Mouse (Mus musculus): ENCODE results near the gene Btf3l4. TPM values are rescaled to one million over a fixed set of nuclear protein-coding genes. Genes with fewer than 3 reads are reported as not detected.

Gene Btf3l4
- polyA plus RNA-seq, 1 experiment from 2014 or later: 147 TPM

- Histone ChIP-seq H3K4me3 (ENCODE audit: low read length) (no peak overlapping the region), H3K27me3 (ENCODE audit: control insufficient read depth, insufficient read depth, low read depth, low read length) (no peaks in the 10 kb centered on the region), H3K9me3 (ENCODE audit: control insufficient read depth, low read length) (no peaks in the 10 kb centered on the region), H3K4me2 (ENCODE audit: low read depth, low read length) (no peak overlapping the region), H3K27ac (ENCODE audit: low read length) (no peak overlapping the region), H3K4me1 (replicated peaks; ENCODE audit: control insufficient read depth, insufficient read depth, low read length) (no peaks in the 10 kb centered on the region), H3K36me3 (ENCODE audit: control insufficient read depth, insufficient read depth, low read length) (no peaks in the 10 kb centered on the region), H3K9ac (ENCODE audit: low read length) (no peak overlapping the region)
- no peak for ATAC-seq (ENCODE audit: low read depth)
- WGBS: 76% methylated on average over 1 of the region's 1 CpGs
Measured at GRCm38 (mm10) chr4:108790507-108790906, 42.9 kb downstream of the Btf3l4 start.

DNA sequence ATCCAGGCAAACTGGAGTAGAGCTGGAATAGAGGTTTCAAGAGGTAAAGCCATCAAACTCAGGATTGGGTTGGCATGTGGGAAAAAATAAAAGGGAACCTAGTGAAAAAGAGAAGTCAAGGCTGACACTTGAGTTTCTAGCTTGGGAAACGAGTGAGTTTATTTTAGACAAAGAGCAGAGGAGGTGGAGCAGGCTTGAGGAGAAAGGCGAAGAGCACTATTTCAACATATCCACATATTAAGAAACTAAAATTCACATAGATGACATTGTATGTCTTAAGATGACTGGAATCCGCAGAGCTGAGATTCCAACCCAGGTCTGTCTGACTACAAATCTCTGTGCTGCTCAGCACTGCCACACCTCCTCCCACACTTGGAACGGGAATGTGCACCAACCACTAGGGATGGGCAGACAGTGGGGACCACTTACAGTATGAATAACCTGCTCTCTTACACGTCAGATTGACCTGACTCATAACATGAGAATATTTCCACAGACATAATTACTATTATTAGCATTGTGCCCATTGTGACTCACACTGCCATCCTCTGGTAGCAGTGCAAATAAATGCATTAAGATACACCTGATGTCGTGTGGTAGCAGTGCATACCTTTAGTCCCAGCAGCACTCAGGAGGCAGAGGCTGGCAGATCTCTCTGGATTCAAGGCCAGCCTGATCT is 44.0 kb downstream of the Btf3l4 start:
- Histone ChIP-seq H3K4me3 (ENCODE audit: low read length) (no peak overlapping the region), H3K4me1 (replicated peaks; ENCODE audit: control insufficient read depth, insufficient read depth, low read length) (no peaks in the 10 kb centered on the region), H3K27me3 (ENCODE audit: control insufficient read depth, insufficient read depth, low read depth, low read length) (no peaks in the 10 kb centered on the region), H3K4me2 (ENCODE audit: low read depth, low read length) (no peak overlapping the region), H3K27ac (ENCODE audit: low read length) (no peak overlapping the region), H3K36me3 (ENCODE audit: control insufficient read depth, insufficient read depth, low read length) (no peaks in the 10 kb centered on the region), H3K9ac (ENCODE audit: low read length) (no peak overlapping the region), H3K9me3 (ENCODE audit: control insufficient read depth, low read length) (no peaks in the 10 kb centered on the region)
- WGBS: 59% methylated on average over 6 of the region's 6 CpGs
- no peak for ATAC-seq (ENCODE audit: low read depth)

DNA sequence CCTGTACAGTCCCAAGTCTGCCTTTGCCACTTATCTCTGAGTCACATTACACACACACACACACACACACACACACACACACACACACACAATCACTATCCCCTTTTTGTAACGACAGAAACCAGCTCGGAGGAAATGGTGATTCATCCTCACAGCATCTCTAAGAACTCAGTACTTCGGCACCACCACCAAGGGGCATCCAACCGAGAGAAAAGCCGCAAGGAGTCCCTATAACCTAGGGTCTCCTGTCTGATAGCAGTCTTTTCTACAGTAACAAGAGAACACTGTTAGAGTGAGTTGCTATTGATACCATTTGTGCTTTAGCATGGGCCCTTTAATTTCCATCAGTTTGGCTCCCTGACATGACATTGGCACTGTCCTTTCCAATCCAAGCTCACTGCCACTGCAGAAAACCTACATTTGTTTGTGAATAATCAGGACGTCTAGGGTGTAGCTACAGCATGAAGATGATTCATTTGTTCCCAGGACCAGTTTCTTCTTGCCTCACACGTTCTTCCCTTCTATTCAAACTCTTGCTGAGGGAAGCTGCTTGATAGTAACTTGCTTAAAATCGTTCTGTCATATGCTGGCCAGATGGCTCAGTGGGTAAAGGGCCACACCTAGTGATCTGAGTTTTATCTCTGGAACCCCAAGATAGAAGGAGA is 50.9 kb downstream of the Btf3l4 start:
- Histone ChIP-seq H3K36me3 (ENCODE audit: control insufficient read depth, insufficient read depth, low read length) (no peaks in the 10 kb centered on the region), H3K4me2 (ENCODE audit: low read depth, low read length) (no peak overlapping the region), H3K4me3 (ENCODE audit: low read length) (no peak overlapping the region), H3K9ac (ENCODE audit: low read length) (no peak overlapping the region), H3K27ac (ENCODE audit: low read length) (no peak overlapping the region), H3K27me3 (ENCODE audit: control insufficient read depth, insufficient read depth, low read depth, low read length) (no peaks in the 10 kb centered on the region), H3K9me3 (ENCODE audit: control insufficient read depth, low read length) (no peaks in the 10 kb centered on the region), H3K4me1 (replicated peaks; ENCODE audit: control insufficient read depth, insufficient read depth, low read length) (0 out of 2 replicates have a peak, but pooled peaks cover 5% of the 10 kb centered on the region)
- 41% methylated on average over 8 of the region's 8 CpGs for WGBS
- no peak for ATAC-seq (ENCODE audit: low read depth)

GRCm38 (mm10) chr4:108781596-108781995 is 51.8 kb downstream of the Btf3l4 start:
- no peak for ATAC-seq (ENCODE audit: low read depth)
- 48% methylated on average over 3 of the region's 3 CpGs for WGBS
- Histone ChIP-seq H3K27me3 (ENCODE audit: control insufficient read depth, insufficient read depth, low read depth, low read length) (no peaks in the 10 kb centered on the region), H3K4me3 (ENCODE audit: low read length) (peak overlapping the region; percentile 75; the same call in 1 of the 2 replicates), H3K9me3 (ENCODE audit: control insufficient read depth, low read length) (no peaks in the 10 kb centered on the region), H3K4me2 (ENCODE audit: low read depth, low read length) (peak overlapping the region; percentile 71), H3K9ac (ENCODE audit: low read length) (no peak overlapping the region), H3K27ac (ENCODE audit: low read length) (0 out of 2 replicates have a peak overlapping the region, but pooled peaks have one; percentile 13), H3K36me3 (ENCODE audit: control insufficient read depth, insufficient read depth, low read length) (no peaks in the 10 kb centered on the region), H3K4me1 (replicated peaks; ENCODE audit: control insufficient read depth, insufficient read depth, low read length) (0 out of 2 replicates have a peak, but pooled peaks cover 5% of the 10 kb centered on the region)

GRCm38 (mm10) chr4:108780864-108781205 is 52.6 kb downstream of the Btf3l4 start:
- Histone ChIP-seq H3K27me3 (ENCODE audit: control insufficient read depth, insufficient read depth, low read depth, low read length) (no peaks in the 10 kb centered on the region), H3K9me3 (ENCODE audit: control insufficient read depth, low read length) (no peaks in the 10 kb centered on the region), H3K9ac (ENCODE audit: low read length) (peak overlapping the region; percentile 100), H3K36me3 (ENCODE audit: control insufficient read depth, insufficient read depth, low read length) (no peaks in the 10 kb centered on the region), H3K4me1 (replicated peaks; ENCODE audit: control insufficient read depth, insufficient read depth, low read length) (0 out of 2 replicates have a peak, but pooled peaks cover 5% of the 10 kb centered on the region), H3K27ac (ENCODE audit: low read length) (peak overlapping the region; percentile 96), H3K4me2 (ENCODE audit: low read depth, low read length) (peak overlapping the region; percentile 71), H3K4me3 (ENCODE audit: low read length) (peak overlapping the region; percentile 75)
- ATAC-seq (ENCODE audit: low read depth): no peak
- under 1% methylated on average over 18 of the region's 20 CpGs for WGBS

- Histone ChIP-seq H3K36me3 (ENCODE audit: control insufficient read depth, insufficient read depth, low read length) (no peaks in the 10 kb centered on the region), H3K27ac (ENCODE audit: low read length) (peak within 1 kb of the TSS; percentile 96), H3K4me3 (ENCODE audit: low read length) (peak within 1 kb of the TSS; percentile 75), H3K4me1 (replicated peaks; ENCODE audit: control insufficient read depth, insufficient read depth, low read length) (0 out of 2 replicates have a peak, but pooled peaks cover 5% of the 10 kb centered on the region), H3K9me3 (ENCODE audit: control insufficient read depth, low read length) (no peaks in the 10 kb centered on the region), H3K4me2 (ENCODE audit: low read depth, low read length) (peak within 1 kb of the TSS; percentile 71), H3K27me3 (ENCODE audit: control insufficient read depth, insufficient read depth, low read depth, low read length) (no peaks in the 10 kb centered on the region), H3K9ac (ENCODE audit: low read length) (peak within 1 kb of the TSS; percentile 100)
- peak; percentile 96 for ATAC-seq (ENCODE audit: low read depth)
- under 1% methylated on average over 66 of the region's 111 CpGs for WGBS
Measured at GRCm38 (mm10) chr4:108780057-108780863, 53.2 kb downstream of the Btf3l4 start, which contains the start of gene Zfyve9. Zfyve9 (minus strand) TSS chr4:108780798.

DNA sequence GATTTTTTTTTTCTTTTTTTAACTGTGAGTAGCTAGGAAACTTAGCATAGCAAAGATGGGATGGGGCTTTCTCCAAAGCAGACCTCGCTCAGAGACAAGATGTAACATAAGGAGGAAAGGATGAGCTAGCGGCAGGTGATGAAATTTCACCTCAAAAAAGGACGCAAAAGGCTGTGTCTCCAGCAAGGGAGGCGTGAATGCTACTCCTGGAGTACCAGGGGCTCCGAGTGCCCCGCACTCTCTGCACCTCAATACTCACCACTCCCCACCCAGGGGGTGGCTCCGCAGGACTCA is 53.7 kb downstream of the Btf3l4 start:
- no peaks in the 10 kb centered on the region for H3K9me3 ChIP-seq (ENCODE audit: control insufficient read depth, low read length)
- peak overlapping the region; percentile 71 for H3K4me2 ChIP-seq (ENCODE audit: low read depth, low read length)
- H3K27ac ChIP-seq (ENCODE audit: low read length): peak overlapping the region; percentile 96
- ATAC-seq (ENCODE audit: low read depth): no peak
- under 1% methylated on average over 7 of the region's 7 CpGs for WGBS
- no peaks in the 10 kb centered on the region for H3K27me3 ChIP-seq (ENCODE audit: control insufficient read depth, insufficient read depth, low read depth, low read length)
- no peaks in the 10 kb centered on the region for H3K36me3 ChIP-seq (ENCODE audit: control insufficient read depth, insufficient read depth, low read length)
- H3K4me3 ChIP-seq (ENCODE audit: low read length): peak overlapping the region; percentile 75
- 0 out of 2 replicates have a peak, but pooled peaks cover 5% of the 10 kb centered on the region for H3K4me1 ChIP-seq (replicated peaks; ENCODE audit: control insufficient read depth, insufficient read depth, low read length)
- peak overlapping the region; percentile 100 for H3K9ac ChIP-seq (ENCODE audit: low read length)

GRCm38 (mm10) chr4:108768527-108768926 is 64.9 kb downstream of the Btf3l4 start:
- Histone ChIP-seq H3K4me3 (ENCODE audit: low read length) (no peak overlapping the region), H3K4me2 (ENCODE audit: low read depth, low read length) (no peak overlapping the region), H3K4me1 (replicated peaks; ENCODE audit: control insufficient read depth, insufficient read depth, low read length) (no peaks in the 10 kb centered on the region), H3K27me3 (ENCODE audit: control insufficient read depth, insufficient read depth, low read depth, low read length) (no peaks in the 10 kb centered on the region), H3K9me3 (ENCODE audit: control insufficient read depth, low read length) (no peaks in the 10 kb centered on the region), H3K27ac (ENCODE audit: low read length) (no peak overlapping the region), H3K36me3 (ENCODE audit: control insufficient read depth, insufficient read depth, low read length) (no peaks in the 10 kb centered on the region), H3K9ac (ENCODE audit: low read length) (no peak overlapping the region)
- ATAC-seq (ENCODE audit: low read depth): no peak

Measured in lung, embryonic 16.5 days (tissue).